Mouse (Mus musculus) midbrain, embryonic 16.5 days (tissue): ENCODE data around the gene Afdn. TPM values are rescaled to one million over a fixed set of nuclear protein-coding genes. Genes with fewer than 3 reads are reported as not detected.

Experiments used
- ATAC-seq: fragments of 200-750 bp; cut with Nextera tagmentation; 2 replicates; pipeline ENCODE4 v1.8.0; 2017; ENCODE audit warnings: moderate TSS enrichment
- H3K27ac ChIP-seq: fragments of 300-500 bp; sonication (generic); 2 replicates; pipeline ENCODE4 v1.5.1; 2014; ENCODE audit warnings: mild to moderate bottlenecking, low read length, mixed read lengths
- H3K27me3 ChIP-seq: fragments of 300-500 bp; sonication (generic); 2 replicates; pipeline ENCODE4 v1.6.1; 2014; ENCODE audit warnings: low read depth, low read length, mixed read lengths; ENCODE audit not compliant: control insufficient read depth, insufficient read depth
- H3K36me3 ChIP-seq: fragments of 300-500 bp; sonication (generic); 2 replicates; pipeline ENCODE4 v1.6.1; 2014; ENCODE audit warnings: mild to moderate bottlenecking, low read length, moderate library complexity, mixed read lengths; ENCODE audit not compliant: control insufficient read depth, insufficient read depth
- H3K4me1 ChIP-seq: fragments of 300-500 bp; sonication (generic); 2 replicates; pipeline ENCODE4 v1.6.1; 2014; ENCODE audit warnings: mild to moderate bottlenecking, low read length, mixed read lengths; ENCODE audit not compliant: control insufficient read depth, insufficient read depth
- H3K4me2 ChIP-seq: fragments of 300-500 bp; sonication (generic); 2 replicates; pipeline ENCODE4 v1.6.1; 2014; ENCODE audit warnings: mild to moderate bottlenecking, low read length, mixed read lengths
- H3K4me3 ChIP-seq: fragments of 300-500 bp; sonication (generic); 2 replicates; pipeline ENCODE4 v1.5.1; 2014; ENCODE audit warnings: low read depth, mild to moderate bottlenecking, low read length, moderate library complexity, mixed read lengths
- H3K9ac ChIP-seq: fragments of 300-500 bp; sonication (generic); 2 replicates; pipeline ENCODE4 v1.6.1; 2014; ENCODE audit warnings: low read depth, low read length, mixed read lengths
- H3K9me3 ChIP-seq: fragments of 300-500 bp; sonication (generic); replicated peaks from 2 replicates; pipeline ENCODE4 v1.6.1; 2014; ENCODE audit warnings: mild to moderate bottlenecking, low read length, mixed read lengths; ENCODE audit not compliant: control insufficient read depth, poor library complexity, severe bottlenecking
- WGBS: fragments of 180-500 bp; shearing (Covaris S2); extraction: QIAGEN DNeasy Blood & Tissue Kit; methylation state at CpG from one replicate; pipeline ENCODE4 v1.1.7; 2014; 5-methylcytosine and 5-hydroxymethylcytosine counted together
- polyA plus RNA-seq: library from polyadenylated mRNA; unstranded; fragments of >200 nt; fragmentation: Nextera tagmentation; extraction: Ambion mirVana; gene quantifications from 2 replicates; pipeline ENCODE4 v1.2.1, GENCODE M21; 2015

Gene Afdn
- 118 and 145 TPM in 2 replicates for polyA plus RNA-seq

GRCm38 (mm10) chr17:13759853-13760627 lies at the start of gene Afdn:
Gene Afdn (plus strand): TSS chr17:13760539.
- WGBS: under 1% methylated on average over 62 of the region's 108 CpGs
- H3K4me2 ChIP-seq: peak within 1 kb of the TSS; percentile 80
- ATAC-seq: peak; percentile 89
- no peaks in the 10 kb centered on the region for H3K36me3 ChIP-seq
- no peaks in the 10 kb centered on the region for H3K27me3 ChIP-seq
- H3K9me3 ChIP-seq: no peaks in the 10 kb centered on the region
- peak within 1 kb of the TSS; percentile 76 for H3K4me3 ChIP-seq
- H3K4me1 ChIP-seq: peaks cover 35% of the 10 kb centered on the region
- peak within 1 kb of the TSS; percentile 98 for H3K27ac ChIP-seq
- peak within 1 kb of the TSS; percentile 93 for H3K9ac ChIP-seq

GRCm38 (mm10) chr17:13711173-13711572 lies 49.2 kb upstream of the Afdn start:
- Histone ChIP-seq H3K4me3 (no peak overlapping the region), H3K36me3 (no peaks in the 10 kb centered on the region), H3K27me3 (no peaks in the 10 kb centered on the region), H3K27ac (no peak overlapping the region), H3K9ac (no peak overlapping the region), H3K4me2 (no peak overlapping the region), H3K9me3 (no peaks in the 10 kb centered on the region), H3K4me1 (peaks cover 3% of the 10 kb centered on the region; the same call in 1 of the 2 replicates)
- ATAC-seq: no peak
- WGBS: 90% methylated on average over 5 of the region's 5 CpGs

- Histone ChIP-seq H3K36me3 (no peaks in the 10 kb centered on the region), H3K9me3 (no peaks in the 10 kb centered on the region), H3K9ac (no peak overlapping the region), H3K4me2 (no peak overlapping the region), H3K27me3 (no peaks in the 10 kb centered on the region), H3K4me1 (peaks cover 3% of the 10 kb centered on the region; the same call in 1 of the 2 replicates), H3K4me3 (no peak overlapping the region), H3K27ac (no peak overlapping the region)
- 71% methylated on average over 6 of the region's 6 CpGs for WGBS
- peak; percentile 74 for ATAC-seq
These were observed 48.2 kb upstream of the Afdn start for GRCm38 (mm10) chr17:13712116-13712515.

- H3K9ac ChIP-seq: no peak overlapping the region
- no peak overlapping the region for H3K4me3 ChIP-seq
- H3K9me3 ChIP-seq: no peaks in the 10 kb centered on the region
- no peak overlapping the region for H3K4me2 ChIP-seq
- H3K27me3 ChIP-seq: no peaks in the 10 kb centered on the region
- peaks cover 3% of the 10 kb centered on the region; the same call in 1 of the 2 replicates for H3K4me1 ChIP-seq
- no peak overlapping the region for H3K27ac ChIP-seq
- H3K36me3 ChIP-seq: no peaks in the 10 kb centered on the region
- 85% methylated on average over 3 of the region's 3 CpGs for WGBS
- peak; percentile 13 for ATAC-seq
These were observed 47.8 kb upstream of the Afdn start for GRCm38 (mm10) chr17:13712518-13712917.

- no peak overlapping the region for H3K9ac ChIP-seq
- H3K4me2 ChIP-seq: no peak overlapping the region
- H3K4me3 ChIP-seq: no peak overlapping the region
- no peak overlapping the region for H3K27ac ChIP-seq
- H3K36me3 ChIP-seq: no peaks in the 10 kb centered on the region
- H3K9me3 ChIP-seq: no peaks in the 10 kb centered on the region
- no peaks in the 10 kb centered on the region for H3K27me3 ChIP-seq
- peaks cover 3% of the 10 kb centered on the region; the same call in 1 of the 2 replicates for H3K4me1 ChIP-seq
- WGBS: 96% methylated on average over 4 of the region's 4 CpGs
- no peak for ATAC-seq
These were observed 46.2 kb upstream of the Afdn start for GRCm38 (mm10) chr17:13714128-13714527.

- H3K9me3 ChIP-seq: no peaks in the 10 kb centered on the region
- no peak overlapping the region for H3K27ac ChIP-seq
- ATAC-seq: no peak
- no peak overlapping the region for H3K4me2 ChIP-seq
- H3K4me1 ChIP-seq: peaks cover 3% of the 10 kb centered on the region; the same call in 1 of the 2 replicates
- 75% methylated on average over 4 of the region's 4 CpGs for WGBS
- no peak overlapping the region for H3K9ac ChIP-seq
- no peaks in the 10 kb centered on the region for H3K36me3 ChIP-seq
- H3K27me3 ChIP-seq: no peaks in the 10 kb centered on the region
- no peak overlapping the region for H3K4me3 ChIP-seq
These were observed 45.7 kb upstream of the Afdn start for GRCm38 (mm10) chr17:13714654-13715053.

GRCm38 (mm10) chr17:13715511-13715910 lies 44.8 kb upstream of the Afdn start:
- no peak overlapping the region for H3K4me3 ChIP-seq
- H3K9me3 ChIP-seq: no peaks in the 10 kb centered on the region
- no peak overlapping the region for H3K9ac ChIP-seq
- ATAC-seq: no peak
- H3K36me3 ChIP-seq: no peaks in the 10 kb centered on the region
- H3K27me3 ChIP-seq: no peaks in the 10 kb centered on the region
- no peak overlapping the region for H3K27ac ChIP-seq
- WGBS: 82% methylated on average over 9 of the region's 9 CpGs
- no peak overlapping the region for H3K4me2 ChIP-seq
- H3K4me1 ChIP-seq: peaks cover 3% of the 10 kb centered on the region; the same call in 1 of the 2 replicates

- no peak overlapping the region for H3K9ac ChIP-seq
- no peaks in the 10 kb centered on the region for H3K9me3 ChIP-seq
- H3K4me2 ChIP-seq: no peak overlapping the region
- ATAC-seq: no peak
- 91% methylated on average over 6 of the region's 6 CpGs for WGBS
- H3K27me3 ChIP-seq: no peaks in the 10 kb centered on the region
- H3K4me1 ChIP-seq: peaks cover 3% of the 10 kb centered on the region; the same call in 1 of the 2 replicates
- H3K4me3 ChIP-seq: no peak overlapping the region
- no peak overlapping the region for H3K27ac ChIP-seq
- no peaks in the 10 kb centered on the region for H3K36me3 ChIP-seq
These were observed 44.0 kb upstream of the Afdn start for GRCm38 (mm10) chr17:13716336-13716735.

GRCm38 (mm10) chr17:13717428-13717827 lies 42.9 kb upstream of the Afdn start:
- ATAC-seq: no peak
- no peak overlapping the region for H3K4me2 ChIP-seq
- 85% methylated on average over 11 of the region's 11 CpGs for WGBS
- no peaks in the 10 kb centered on the region for H3K27me3 ChIP-seq
- no peak overlapping the region for H3K27ac ChIP-seq
- H3K9ac ChIP-seq: no peak overlapping the region
- no peak overlapping the region for H3K4me3 ChIP-seq
- H3K4me1 ChIP-seq: peaks cover under 1% of the 10 kb centered on the region; the same call in 1 of the 2 replicates
- no peaks in the 10 kb centered on the region for H3K36me3 ChIP-seq
- H3K9me3 ChIP-seq: no peaks in the 10 kb centered on the region
